Mouse (Mus musculus) lung, embryonic 15.5 days (tissue): ENCODE data around the gene Fars2. TPM values are rescaled to one million over a fixed set of nuclear protein-coding genes. Genes with fewer than 3 reads are reported as not detected.

Experiments
- ATAC-seq: fragments of 200-750 bp; cut with Nextera tagmentation; 2 replicates; pipeline ENCODE4 v1.8.0; 2017; ENCODE audit warnings: moderate number of reproducible peaks, borderline replicate concordance; ENCODE audit not compliant: low FRiP score, low TSS enrichment; ENCODE audit errors: extremely low read depth
- H3K27ac ChIP-seq: fragments of 300-500 bp; sonication (generic); 2 replicates; pipeline ENCODE4 v1.5.1; 2015; ENCODE audit warnings: moderate library complexity, mild to moderate bottlenecking, inconsistent platforms
- H3K27me3 ChIP-seq: fragments of 300-500 bp; sonication (generic); 2 replicates; pipeline ENCODE4 v1.6.1; 2015; ENCODE audit warnings: inconsistent platforms
- H3K36me3 ChIP-seq: fragments of 300-500 bp; sonication (generic); 2 replicates; pipeline ENCODE4 v1.6.1; 2015; ENCODE audit warnings: inconsistent platforms
- H3K4me1 ChIP-seq: fragments of 300-500 bp; sonication (generic); 2 replicates; pipeline ENCODE4 v1.6.1; 2015; ENCODE audit warnings: inconsistent platforms
- H3K4me2 ChIP-seq: fragments of 300-500 bp; sonication (generic); 2 replicates; pipeline ENCODE4 v1.6.1; 2015; ENCODE audit warnings: inconsistent platforms, mild to moderate bottlenecking, moderate library complexity
- H3K4me3 ChIP-seq: fragments of 300-500 bp; sonication (generic); 2 replicates; pipeline ENCODE4 v1.5.1; 2015; ENCODE audit warnings: mild to moderate bottlenecking, inconsistent platforms
- H3K9ac ChIP-seq: fragments of 300-500 bp; sonication (generic); 2 replicates; pipeline ENCODE4 v1.6.1; 2015; ENCODE audit warnings: inconsistent platforms
- H3K9me3 ChIP-seq: fragments of 300-500 bp; sonication (generic); 2 replicates; pipeline ENCODE4 v1.6.1; 2016; ENCODE audit warnings: inconsistent platforms
- WGBS: fragments of 180-500 bp; shearing (Covaris S2); methylation state at CpG from one replicate; pipeline ENCODE4 v1.1.7; 2015; 5-methylcytosine and 5-hydroxymethylcytosine counted together
- polyA plus RNA-seq: library from polyadenylated mRNA; unstranded; fragments of >200 nt; fragmentation: Nextera tagmentation; extraction: Ambion mirVana; gene quantifications from 2 replicates; pipeline ENCODE4 v1.2.1, GENCODE M21; 2015

The Fars2 gene
- polyA plus RNA-seq, 1 experiment from 2014 or later = 37.3 TPM

GRCm38 (mm10) chr13:36734731-36735571, 617.7 kb downstream of the Fars2 start, which contains the start of gene Nrn1:
TSS of gene Nrn1 (minus strand) at chr13:36735131.
- Histone ChIP-seq H3K36me3 (no peaks in the 10 kb centered on the region), H3K9ac (no peak within 1 kb of the TSS), H3K4me3 (peak within 1 kb of the TSS; percentile 49), H3K9me3 (no peaks in the 10 kb centered on the region), H3K27ac (no peak within 1 kb of the TSS), H3K4me2 (peak within 1 kb of the TSS; percentile 91), H3K27me3 (peaks cover 79% of the 10 kb centered on the region), H3K4me1 (peaks cover 33% of the 10 kb centered on the region)
- ATAC-seq = no peak
- under 1% methylated on average over 50 of the region's 50 CpGs for WGBS

- Histone ChIP-seq H3K4me1 (peaks cover 33% of the 10 kb centered on the region), H3K27me3 (peaks cover 69% of the 10 kb centered on the region), H3K4me2 (peak overlapping the region; percentile 91), H3K9me3 (no peaks in the 10 kb centered on the region), H3K36me3 (no peaks in the 10 kb centered on the region), H3K4me3 (peak overlapping the region; percentile 49), H3K27ac (no peak overlapping the region), H3K9ac (peak overlapping the region; percentile 31)
- ATAC-seq = peak; percentile 91
- WGBS = under 1% methylated on average over 33 of the region's 39 CpGs
These were observed 618.8 kb downstream of the Fars2 start for GRCm38 (mm10) chr13:36735901-36736618.

- peaks cover 64% of the 10 kb centered on the region for H3K27me3 ChIP-seq
- H3K4me2 ChIP-seq = peak overlapping the region; percentile 91
- no peaks in the 10 kb centered on the region for H3K9me3 ChIP-seq
- 11% methylated on average over 9 of the region's 9 CpGs for WGBS
- H3K9ac ChIP-seq = peak overlapping the region; percentile 31
- no peak overlapping the region for H3K27ac ChIP-seq
- ATAC-seq = peak; percentile 53; the same call in 1 of the 2 replicates
- H3K4me1 ChIP-seq = peaks cover 29% of the 10 kb centered on the region
- H3K4me3 ChIP-seq = peak overlapping the region; percentile 49
- no peaks in the 10 kb centered on the region for H3K36me3 ChIP-seq
These were observed 619.4 kb downstream of the Fars2 start for GRCm38 (mm10) chr13:36736619-36736996.

GRCm38 (mm10) chr13:36750056-36750455, 632.8 kb downstream of the Fars2 start:
- no peak for ATAC-seq
- H3K4me2 ChIP-seq = no peak overlapping the region
- H3K27me3 ChIP-seq = no peaks in the 10 kb centered on the region
- H3K9me3 ChIP-seq = no peaks in the 10 kb centered on the region
- no peak overlapping the region for H3K9ac ChIP-seq
- H3K4me1 ChIP-seq = peaks cover 7% of the 10 kb centered on the region; the same call in 1 of the 2 replicates
- H3K4me3 ChIP-seq = no peak overlapping the region
- no peaks in the 10 kb centered on the region for H3K36me3 ChIP-seq
- 17% methylated on average over 2 of the region's 2 CpGs for WGBS
- no peak overlapping the region for H3K27ac ChIP-seq

- no peak overlapping the region for H3K4me3 ChIP-seq
- H3K4me2 ChIP-seq = no peak overlapping the region
- no peak overlapping the region for H3K9ac ChIP-seq
- no peaks in the 10 kb centered on the region for H3K36me3 ChIP-seq
- no peaks in the 10 kb centered on the region for H3K9me3 ChIP-seq
- peaks cover 7% of the 10 kb centered on the region; the same call in 1 of the 2 replicates for H3K4me1 ChIP-seq
- no peaks in the 10 kb centered on the region for H3K27me3 ChIP-seq
- WGBS = 76% methylated on average over 3 of the region's 3 CpGs
- ATAC-seq = no peak
- no peak overlapping the region for H3K27ac ChIP-seq
These were observed 634.6 kb downstream of the Fars2 start for GRCm38 (mm10) chr13:36751861-36752260.

- H3K27me3 ChIP-seq = no peaks in the 10 kb centered on the region
These were observed 649.6 kb downstream of the Fars2 start for GRCm38 (mm10) chr13:36766801-36767200.

More at GRCm38 (mm10) chr13:36766801-36767200, 649.6 kb downstream of the Fars2 start:
- no peak for ATAC-seq
- Histone ChIP-seq H3K9me3 (no peaks in the 10 kb centered on the region), H3K4me2 (no peak overlapping the region), H3K4me3 (no peak overlapping the region), H3K4me1 (no peaks in the 10 kb centered on the region), H3K27ac (no peak overlapping the region), H3K36me3 (no peaks in the 10 kb centered on the region), H3K9ac (no peak overlapping the region)
- 47% methylated on average over 2 of the region's 2 CpGs for WGBS

Other genes starting within 250 kb of the Fars2 start
- 14.7 and 15.3 TPM in 2 replicates for gene Rpp40, start 211.1 kb upstream of the Fars2 start, polyA plus RNA-seq
- gene Ppp1r3g, start 158.6 kb upstream of the Fars2 start, polyA plus RNA-seq = 0.69 and 1.4 TPM in 2 replicates
- 22.3 and 25.8 TPM in 2 replicates for gene Lyrm4, start 114 bp downstream of the Fars2 start, polyA plus RNA-seq